Mouse (Mus musculus) urinary bladder, postnatal 10 days (tissue): ENCODE measurements around the gene Prkar1a.

ENCODE experiments used
- DNase-seq: peaks from one replicate; pipeline ENCODE4 v3.0.0; 2022; ENCODE audit warnings: low spot score

Gene Prkar1a

DNA sequence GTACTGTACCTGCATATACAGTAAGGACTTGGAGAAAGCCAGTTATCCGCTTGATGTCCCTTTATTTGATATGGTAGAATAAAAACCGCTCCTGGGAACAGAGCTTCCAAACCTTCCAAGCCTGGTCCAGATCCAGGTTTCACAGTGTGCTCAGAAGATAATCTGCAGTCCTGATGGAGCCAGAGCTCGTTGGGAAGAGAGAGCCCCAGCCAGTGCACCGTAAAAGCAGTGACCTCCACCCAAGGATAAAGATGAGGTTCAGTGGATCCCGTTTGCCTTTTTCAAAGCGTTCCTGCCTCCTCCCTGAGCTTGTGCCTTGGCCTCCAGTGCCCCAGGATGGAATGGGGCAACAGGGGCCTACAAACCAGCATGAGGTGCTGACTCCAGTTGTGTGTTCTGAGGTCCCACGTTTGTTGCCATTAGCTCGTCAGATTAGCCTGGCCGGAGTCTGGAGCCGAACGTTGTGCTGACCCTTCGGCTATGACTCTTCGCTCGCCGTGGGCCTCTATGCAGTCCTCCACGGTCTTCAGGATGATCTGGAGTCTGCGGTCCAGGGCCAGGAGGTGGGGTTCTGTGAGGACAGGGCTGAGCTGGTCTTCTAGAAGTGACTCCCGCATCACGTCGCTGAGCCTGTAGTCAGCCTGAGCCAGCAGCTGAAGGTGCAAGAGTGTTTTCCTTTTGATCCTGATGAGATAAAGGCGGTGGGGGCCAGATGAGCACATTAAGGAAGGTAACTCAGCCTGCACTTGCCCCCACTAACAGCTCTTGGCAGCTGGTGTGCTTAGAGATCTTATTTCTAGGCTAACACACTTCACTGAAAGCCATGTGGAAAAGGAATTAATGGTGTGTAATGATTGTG is 23.9 kb downstream of the Prkar1a start:
- no peak for DNase-seq

DNA sequence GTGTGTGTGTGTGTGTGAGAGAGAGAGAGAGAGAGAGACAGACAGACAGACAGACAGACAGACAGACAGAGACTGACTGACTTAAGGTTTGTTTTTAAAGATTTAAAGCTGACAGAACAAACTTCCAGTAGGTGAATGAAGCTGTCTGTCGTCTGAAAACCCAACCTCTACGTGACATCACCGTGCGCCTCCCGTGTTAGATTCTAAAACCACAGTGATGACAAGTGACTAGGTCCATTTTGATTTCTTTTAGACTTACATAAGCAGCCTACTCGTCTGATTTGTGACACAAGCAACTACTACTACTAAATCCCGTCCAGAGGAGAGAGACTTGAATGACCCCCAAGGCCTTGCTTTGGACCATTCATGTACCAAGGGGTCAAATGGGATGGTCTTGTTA is 24.5 kb downstream of the Prkar1a start:
- no peak for DNase-seq

DNA sequence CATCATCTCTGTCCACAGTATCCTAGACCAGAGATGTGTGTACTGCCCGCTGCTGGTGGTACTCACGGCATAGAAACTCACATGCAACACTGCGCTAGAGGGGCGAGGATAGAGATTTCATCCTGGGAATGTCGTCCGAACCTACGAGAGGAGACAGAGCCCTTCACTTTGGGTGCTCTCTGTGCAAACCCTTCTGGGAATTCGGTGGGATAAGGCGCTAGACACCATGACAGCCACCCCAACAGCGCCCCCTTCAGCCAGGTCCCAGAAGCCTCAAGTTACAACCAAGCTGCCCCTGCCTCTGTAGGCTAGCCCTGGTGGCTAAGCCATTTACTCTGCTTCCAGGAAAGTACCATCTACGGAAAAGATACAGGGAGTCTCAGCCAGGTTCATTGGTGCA is 25.3 kb downstream of the Prkar1a start:
- DNase-seq, result no peak

DNA sequence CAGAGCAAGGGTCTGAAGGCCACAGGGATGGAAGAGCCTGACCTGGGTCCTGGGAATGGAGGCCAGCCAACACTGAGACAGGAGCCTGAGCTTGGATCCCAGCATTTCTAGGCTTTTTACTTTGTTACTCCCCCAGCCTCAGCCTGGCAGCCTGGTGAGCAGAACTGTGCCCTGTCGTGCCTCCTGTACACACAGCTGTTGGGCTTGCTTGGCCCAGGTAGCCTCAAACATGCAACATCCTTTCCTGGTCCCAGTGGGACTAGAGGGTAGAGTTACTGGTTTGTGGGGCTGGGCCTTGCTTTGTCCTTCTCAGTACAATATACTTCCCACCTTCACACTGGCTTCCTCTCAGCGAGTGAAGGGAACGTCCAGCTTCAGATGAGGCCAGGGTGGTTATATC is 26.0 kb downstream of the Prkar1a start:
- no peak for DNase-seq

DNA sequence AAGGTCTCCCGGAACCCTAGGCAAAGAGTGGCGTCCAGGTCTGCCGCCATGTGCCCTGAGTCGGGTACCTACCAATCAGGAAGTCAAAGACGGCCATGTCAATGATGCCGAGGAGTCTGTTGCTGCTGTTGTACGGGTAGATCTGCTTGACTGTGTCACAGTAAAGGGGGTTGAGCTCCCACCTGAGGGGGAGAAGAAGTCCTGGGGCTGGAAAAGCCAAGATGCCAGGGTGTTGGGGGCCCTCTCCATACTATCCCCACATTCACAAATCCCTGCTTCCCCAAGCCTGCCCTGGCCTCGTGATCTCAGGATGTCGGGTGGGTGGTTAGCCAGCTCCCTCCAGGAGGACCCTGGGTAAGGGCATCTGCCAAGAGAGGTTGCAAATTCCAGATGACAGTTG is 26.6 kb downstream of the Prkar1a start:
- no peak for DNase-seq

DNA sequence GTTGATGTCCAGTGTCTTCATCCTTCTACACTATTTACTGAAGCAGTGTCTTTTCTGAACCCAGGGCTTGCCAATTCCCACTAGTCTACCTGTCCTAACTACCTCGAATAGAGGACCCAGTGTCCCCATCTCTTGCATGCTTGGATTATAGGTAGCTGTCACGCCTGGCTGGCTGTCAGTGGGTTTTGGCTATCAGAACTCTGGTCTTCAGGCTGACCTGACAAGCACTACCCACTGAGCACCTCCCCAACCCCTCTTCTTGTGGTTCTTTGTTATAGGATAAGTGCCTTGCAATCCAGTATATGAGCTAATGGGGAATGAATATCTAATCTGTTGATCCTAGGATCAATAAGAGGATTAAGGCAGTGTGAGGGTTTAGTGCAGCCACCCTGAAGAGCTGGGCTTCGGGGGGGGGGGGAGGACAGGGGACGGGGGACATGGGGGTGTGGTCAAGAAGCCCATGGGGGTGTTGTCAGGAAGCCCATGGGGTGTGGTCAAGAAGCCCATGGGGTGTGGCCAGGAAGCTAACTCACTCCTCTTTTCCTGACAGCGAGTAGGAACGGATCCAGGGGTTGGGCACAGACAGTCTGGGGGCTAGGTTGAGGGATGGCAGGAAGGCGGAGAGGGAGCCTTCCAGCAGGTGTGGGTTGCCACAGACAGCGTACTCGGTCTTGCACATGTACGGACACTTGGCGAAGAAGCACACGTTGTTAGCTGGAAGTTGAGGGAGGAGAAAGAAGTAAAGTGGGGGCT is 27.6 kb downstream of the Prkar1a start:
- DNase-seq, result no peak

DNA sequence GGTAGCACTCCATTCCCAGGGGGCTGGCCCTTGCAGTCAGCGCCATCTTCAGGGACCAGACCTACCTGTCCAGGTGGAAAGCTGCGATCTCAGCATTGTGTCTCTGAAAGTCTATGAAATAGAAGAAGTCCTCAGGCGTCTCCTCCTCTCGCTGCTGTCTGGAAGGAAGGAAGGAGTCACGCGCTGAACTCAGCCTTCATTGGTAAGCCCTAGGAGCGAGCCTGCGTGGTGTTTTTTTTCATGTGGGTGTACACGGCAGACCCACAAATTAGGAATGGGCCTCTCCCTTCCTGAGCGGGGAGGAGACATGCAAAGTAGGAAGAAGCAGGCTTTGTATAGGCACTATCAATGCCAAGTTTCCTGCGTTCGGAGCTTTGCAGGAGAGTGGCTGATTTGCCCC is 29.1 kb downstream of the Prkar1a start:
- no peak for DNase-seq

DNA sequence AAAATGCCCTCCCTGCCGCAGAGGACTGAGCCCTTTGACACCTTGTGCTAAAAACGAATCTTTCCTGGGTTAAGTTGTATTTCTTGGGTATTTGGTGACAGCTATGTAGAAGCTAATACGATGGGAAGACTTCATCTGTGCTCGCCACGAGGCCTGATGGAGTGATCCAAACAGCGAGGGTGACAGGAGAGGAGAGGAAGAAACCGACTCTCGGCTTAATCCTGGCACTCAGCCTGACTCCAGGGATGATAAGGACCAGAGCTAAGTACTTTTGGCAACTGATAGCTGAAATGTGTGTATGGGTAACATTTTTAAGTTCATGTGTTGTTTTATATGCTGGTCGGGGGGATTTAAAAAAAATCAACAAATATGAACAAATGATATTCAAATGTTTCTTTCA is 31.7 kb downstream of the Prkar1a start:
- no peak for DNase-seq

DNA sequence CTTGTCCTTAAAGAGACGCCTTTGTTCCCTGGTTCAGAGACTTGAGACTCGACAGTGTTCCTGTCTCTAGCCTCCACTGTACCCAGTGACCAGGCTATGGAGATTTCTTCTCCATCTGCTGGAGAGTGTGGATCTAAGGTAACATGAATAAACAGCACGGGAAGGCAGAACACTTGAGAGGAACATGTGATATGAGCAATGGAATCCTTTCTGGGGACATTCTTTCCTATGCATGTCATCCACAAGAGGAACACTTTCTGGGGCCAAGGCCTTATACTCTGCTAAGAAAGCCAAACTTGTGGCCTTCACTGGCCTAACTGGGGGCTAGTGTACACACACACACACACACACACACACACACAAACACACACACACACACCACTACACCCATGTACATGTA is 32.4 kb downstream of the Prkar1a start:
- no peak for DNase-seq

DNA sequence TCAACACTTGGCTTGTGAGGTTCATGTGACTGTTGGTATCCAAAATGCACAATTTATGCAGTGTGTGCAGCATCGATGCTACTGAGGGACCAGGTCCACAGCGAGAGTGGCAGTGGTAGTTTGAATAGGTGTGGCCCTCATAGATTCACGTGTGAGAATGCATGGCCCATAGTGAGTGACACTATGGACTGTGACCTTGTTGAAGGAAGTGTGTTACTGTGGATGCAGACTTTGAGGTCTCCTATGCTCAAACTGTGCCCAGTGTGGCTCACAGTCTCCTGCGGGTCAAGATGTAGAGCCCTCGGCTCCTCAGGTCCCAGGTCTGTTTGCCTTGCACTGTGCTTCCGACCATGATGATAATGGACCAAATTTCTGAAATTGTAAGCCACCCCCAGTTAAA is 33.0 kb downstream of the Prkar1a start:
- DNase-seq, result no peak

DNA sequence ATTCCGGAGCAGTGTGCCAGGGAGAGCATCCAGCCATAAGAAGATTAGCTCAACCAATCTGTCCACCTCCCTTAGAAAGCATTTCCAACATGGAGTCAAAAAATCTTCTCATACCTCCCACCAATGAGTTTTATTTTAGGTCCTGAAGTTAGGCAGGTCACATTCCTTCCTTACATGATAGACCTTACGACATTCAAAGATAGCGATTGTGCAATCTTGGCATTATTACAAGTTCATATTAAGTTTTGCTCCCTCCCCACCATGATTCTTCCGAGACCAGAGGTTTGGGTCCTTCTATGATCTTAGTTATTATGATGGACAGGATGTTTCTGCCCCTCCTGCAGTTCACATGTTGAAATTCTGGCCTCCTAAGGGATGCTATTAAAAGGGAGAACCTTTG is 40.3 kb downstream of the Prkar1a start:
- DNase-seq, result no peak

DNA sequence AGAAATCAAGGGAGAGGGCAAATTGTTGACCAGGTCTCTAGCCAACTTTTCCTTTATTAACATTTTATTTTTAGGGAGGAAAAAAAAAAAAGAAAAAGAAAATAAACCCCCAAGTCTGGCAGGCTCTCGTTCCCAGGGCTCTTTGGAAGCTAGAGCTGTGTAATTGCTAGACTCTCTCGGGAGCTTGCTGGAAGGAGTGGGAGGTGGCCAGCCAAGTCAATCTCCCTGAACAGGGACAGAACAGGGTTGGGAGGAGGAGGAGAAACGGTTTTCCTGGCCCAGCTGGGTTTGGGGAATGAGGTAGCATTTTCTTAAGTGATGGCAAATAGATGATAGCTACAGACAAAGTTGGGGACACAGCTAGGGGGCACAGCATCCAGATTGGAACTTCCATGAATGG is 43.5 kb downstream of the Prkar1a start:
- DNase-seq, result no peak

DNA sequence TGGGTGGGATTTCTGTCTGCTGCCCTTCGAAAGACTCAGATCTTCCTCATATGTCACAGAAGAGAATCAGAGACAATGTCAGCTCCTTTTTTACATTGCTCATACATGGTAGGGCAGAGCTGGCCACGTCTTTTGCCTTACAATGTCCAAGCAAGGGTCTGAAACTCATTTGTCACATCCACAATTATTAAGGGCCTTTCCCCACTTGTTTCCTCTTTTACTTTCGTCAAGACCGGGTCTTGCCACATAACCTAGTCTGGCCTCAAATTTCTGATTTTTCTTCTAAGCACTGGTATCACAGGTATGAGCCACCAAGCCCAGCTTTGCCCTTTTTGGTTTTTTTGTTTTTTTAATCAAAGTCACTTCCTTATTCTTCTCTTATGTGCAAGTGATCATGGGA is 47.3 kb downstream of the Prkar1a start:
- no peak for DNase-seq

DNA sequence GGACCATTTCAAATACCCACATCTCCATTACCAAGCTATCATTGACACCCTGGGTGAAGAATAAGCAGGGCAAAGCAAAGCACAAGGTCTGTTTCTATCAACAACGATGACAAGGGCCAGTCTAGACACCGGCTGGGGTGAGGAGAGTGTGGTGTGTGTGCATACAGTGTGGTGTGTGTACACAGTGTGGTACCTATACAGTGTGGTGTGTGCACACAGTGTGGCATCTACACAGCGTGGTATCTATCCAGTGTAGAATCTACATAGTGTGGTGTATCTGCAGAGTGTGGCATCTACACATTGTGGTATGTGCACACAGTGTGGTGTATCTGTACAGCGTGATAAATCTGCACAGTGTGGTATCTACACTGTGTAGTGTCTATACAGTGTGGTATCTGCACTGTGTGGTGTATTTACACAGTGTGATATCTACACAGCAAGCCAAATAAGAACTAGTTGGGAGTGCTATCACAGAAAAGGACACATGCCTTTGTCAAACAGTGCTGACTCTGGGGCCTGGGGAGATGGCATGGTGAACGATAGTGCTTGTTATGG is 48.0 kb downstream of the Prkar1a start:
- no peak for DNase-seq

DNA sequence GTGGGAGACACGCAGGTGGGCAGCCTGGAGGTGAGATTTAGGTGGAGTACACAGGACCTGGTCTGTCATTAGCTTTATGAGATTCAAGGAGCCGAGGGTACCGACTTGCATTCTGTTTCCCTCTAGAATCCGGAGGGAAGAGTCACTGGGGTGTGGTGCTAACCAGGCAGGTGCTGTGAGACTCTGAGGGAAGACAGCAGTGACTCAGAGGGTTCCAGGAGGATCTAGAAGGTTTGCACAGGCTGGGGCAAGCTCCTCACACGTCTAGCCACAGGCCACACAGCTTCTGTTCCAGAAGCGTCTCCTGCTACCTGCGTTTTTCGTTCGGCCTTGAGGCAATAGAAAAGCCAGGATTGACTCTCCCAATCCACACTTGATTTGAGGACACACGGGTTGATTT is 49.5 kb downstream of the Prkar1a start:
- DNase-seq, result no peak

DNA sequence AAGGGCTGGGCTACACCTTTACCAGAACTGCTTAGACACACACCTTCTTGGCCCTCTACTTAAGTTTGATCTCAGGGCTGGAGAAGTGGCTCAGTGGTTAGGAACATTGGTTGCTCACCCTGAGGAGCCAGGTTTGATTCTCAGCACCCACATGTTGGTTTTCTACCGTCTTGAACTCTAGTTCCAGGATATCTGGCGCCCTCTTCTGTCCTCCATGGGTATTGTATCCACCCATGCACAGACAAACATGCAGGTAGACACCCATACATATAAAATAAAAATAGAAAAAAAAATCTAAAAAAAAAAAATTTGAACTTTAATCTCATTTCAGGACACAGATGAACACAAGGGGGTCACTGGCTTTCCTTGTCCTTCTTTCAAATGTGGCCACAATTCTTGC is 50.6 kb downstream of the Prkar1a start:
- no peak for DNase-seq

DNA sequence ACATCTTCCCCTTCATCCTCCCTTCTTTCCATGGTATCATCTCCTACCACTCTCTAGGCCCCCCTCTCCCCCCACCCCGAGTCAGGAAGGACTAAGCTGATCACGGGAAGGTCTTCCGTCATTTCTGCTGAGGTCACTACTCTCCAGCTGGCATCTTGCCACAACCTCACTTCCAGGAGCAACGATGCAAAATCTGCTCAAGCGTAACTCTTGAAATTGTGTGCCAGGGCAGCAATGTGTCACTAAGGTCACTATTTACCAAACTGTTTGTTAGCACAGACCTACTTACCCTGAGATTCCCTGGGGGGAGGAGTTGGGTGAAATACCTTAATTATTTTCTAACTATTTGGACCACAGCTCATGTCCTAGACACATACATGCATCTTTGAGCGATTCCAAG is 51.6 kb downstream of the Prkar1a start:
- no peak for DNase-seq

DNA sequence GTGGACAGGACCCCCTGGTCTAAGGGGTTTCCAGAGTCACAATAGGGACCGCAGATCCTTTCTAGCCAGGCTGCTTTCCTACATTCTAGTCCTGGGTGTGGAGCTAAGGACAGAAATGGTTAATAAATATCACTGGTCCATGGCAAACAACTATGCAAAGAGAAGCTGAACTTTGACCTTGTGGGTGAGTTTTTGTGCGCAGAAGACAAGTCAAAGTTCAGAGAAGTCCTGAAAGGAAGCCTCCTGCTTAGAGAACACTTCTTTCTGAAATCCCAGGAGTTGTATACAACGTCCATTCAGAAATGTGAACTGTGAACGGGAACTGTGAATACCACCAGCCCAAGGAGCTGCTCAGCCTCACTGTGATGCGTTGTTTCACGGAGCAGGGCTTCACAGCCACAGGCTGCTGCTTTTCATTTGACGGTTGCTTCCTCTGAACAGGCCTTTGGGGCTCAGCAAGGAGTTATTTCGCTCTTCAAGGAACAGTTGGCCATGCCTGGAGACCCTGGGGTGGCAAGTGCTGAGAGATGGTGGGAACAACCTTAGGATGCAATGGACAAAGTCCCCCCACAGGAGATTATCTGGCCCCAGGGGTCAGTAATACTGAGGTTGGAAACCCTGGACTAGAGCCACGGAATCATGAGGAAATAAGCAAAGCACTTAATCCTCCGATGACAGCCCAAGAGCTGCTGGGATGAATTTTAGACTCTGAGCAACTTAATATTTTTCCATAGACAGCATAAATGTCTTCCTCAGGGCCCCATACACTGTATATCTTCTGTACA is 53.0 kb downstream of the Prkar1a start:
- no peak for DNase-seq

DNA sequence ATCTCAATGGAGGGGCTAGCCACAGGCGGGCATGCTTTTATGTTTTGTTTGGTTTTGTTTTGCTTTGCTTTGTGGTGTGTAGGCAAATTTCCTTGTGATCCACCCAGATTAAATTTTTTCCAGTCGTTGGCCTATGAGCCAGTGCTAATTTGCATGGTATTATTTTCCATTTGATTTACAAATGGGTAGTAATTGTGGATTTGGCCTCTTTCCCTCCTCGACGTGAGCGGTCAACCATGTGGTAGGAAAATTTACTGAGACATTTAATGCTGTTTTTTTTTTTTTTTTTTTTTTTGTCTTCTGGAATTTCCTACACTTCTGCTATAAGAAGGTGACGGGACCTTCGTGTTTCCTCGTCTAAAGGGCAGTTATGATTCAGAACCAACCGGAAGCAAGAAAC is 54.6 kb downstream of the Prkar1a start:
- DNase-seq, result no peak

DNA sequence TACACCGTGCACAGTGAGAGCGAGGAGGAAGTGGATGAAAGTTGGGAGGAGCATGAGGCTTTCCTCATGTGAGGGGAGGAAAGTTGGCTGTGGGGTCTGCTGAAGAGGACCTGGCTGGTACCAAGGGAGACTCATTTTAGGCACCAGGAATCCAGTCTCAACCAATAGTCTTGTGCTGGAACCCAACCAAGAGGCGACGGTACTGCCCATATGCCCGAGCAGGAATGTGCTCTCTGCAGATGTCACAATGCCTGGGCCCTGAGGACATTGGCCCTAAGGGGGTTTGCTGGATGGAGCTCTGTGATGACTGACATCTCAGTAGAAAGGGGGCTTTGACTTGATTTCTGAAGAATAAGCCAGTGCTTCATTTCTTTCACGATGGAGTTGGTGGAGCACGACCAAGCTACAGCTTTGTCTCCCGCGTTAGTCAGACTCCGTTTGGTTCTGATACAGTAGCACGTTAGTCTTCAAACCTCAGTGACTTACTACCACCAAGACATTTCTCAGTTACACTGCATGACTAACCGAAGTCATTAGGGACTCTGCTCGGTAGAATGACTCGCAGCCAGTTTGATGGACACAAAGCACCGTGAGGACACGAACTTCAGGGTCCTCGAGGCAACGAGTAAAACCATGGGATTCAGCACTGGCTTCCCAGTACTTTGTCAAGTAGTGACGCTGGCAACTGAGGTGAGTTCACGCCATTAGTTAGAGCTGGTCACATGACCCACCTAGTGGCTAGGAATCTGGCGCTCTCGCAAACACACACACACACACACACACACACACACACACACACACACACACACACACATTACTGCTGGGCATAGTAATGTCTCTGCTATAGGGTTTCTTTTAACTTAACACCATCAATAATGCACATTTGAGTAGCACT is 55.4 kb downstream of the Prkar1a start:
- DNase-seq, result no peak

DNA sequence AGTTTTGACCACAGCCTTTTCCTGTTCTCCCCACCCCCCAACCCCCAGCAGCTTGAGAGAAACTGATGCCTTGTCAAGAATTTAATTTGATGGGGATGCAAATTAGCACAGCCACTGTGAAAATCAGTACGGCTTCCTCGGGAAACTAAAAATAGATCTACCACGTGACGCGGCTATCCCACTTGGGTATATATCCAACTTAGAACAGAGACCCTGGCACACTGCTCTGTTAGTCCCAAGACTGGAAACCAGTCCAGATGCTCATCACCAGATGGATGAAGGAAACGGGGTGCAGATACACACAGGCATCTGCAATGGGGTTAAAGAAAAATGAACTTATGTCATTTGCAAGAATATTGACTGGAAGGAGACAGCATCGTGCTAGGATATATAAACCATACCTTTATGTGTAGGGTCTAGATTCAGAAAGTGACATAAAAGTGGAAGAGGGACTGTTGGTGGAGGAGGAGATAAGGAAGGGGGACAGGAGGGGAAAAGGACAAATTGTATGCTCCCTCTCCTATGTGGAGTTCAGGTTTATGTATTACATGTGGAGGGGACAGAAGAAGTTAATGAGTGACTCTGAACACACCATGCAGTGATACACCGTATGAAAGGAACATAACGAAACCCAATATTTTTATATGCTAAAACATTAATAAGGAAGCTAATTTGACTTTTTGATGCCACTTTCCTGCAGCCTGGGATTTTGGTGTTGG is 56.3 kb downstream of the Prkar1a start:
- DNase-seq, result no peak
